Mouse (Mus musculus) embryonic facial prominence, embryonic 15.5 days (tissue): ENCODE measurements around the gene Larp1. TPM values are rescaled to one million over a fixed set of nuclear protein-coding genes. Genes with fewer than 3 reads are reported as not detected.
"Not testable (repeated sequence)": the region's sequence is repeated elsewhere in the genome, so short reads cannot be mapped to it uniquely, and the experiment has no call there.

Source experiments
- ATAC-seq: fragments of 200-750 bp; cut with Nextera tagmentation; 2 replicates; pipeline ENCODE4 v1.8.0; 2017; ENCODE audit warnings: low read depth, moderate TSS enrichment; ENCODE audit not compliant: insufficient number of reproducible peaks, low FRiP score, low TSS enrichment
- H3K27ac ChIP-seq: fragments of 300-500 bp; sonication (generic); replicated peaks from 2 replicates; pipeline ENCODE4 v1.5.1; 2015; ENCODE audit warnings: mild to moderate bottlenecking, inconsistent platforms
- H3K27me3 ChIP-seq: fragments of 300-500 bp; sonication (generic); 2 replicates; pipeline ENCODE4 v1.6.1; 2015; ENCODE audit warnings: inconsistent platforms
- H3K36me3 ChIP-seq: fragments of 300-500 bp; sonication (generic); 2 replicates; pipeline ENCODE4 v1.6.1; 2015; ENCODE audit warnings: mild to moderate bottlenecking, inconsistent platforms
- H3K4me1 ChIP-seq: fragments of 300-500 bp; sonication (generic); 2 replicates; pipeline ENCODE4 v1.6.1; 2015; ENCODE audit warnings: inconsistent platforms
- H3K4me2 ChIP-seq: fragments of 300-500 bp; sonication (generic); replicated peaks from 2 replicates; pipeline ENCODE4 v1.6.1; 2015; ENCODE audit warnings: mild to moderate bottlenecking, inconsistent platforms
- H3K4me3 ChIP-seq: fragments of 300-500 bp; sonication (generic); replicated peaks from 2 replicates; pipeline ENCODE4 v1.5.1; 2015; ENCODE audit warnings: mild to moderate bottlenecking, inconsistent platforms
- H3K9ac ChIP-seq: fragments of 300-500 bp; sonication (generic); 2 replicates; pipeline ENCODE4 v1.6.1; 2015; ENCODE audit warnings: inconsistent platforms
- H3K9me3 ChIP-seq: fragments of 300-500 bp; sonication (generic); replicated peaks from 2 replicates; pipeline ENCODE4 v1.6.1; 2016; ENCODE audit warnings: inconsistent platforms
- WGBS: fragments of 180-500 bp; shearing (Covaris S2); methylation state at CpG from one replicate; pipeline ENCODE4 v1.1.7; 2015; 5-methylcytosine and 5-hydroxymethylcytosine counted together
- polyA plus RNA-seq: library from polyadenylated mRNA; unstranded; fragments of >200 nt; fragmentation: Nextera tagmentation; extraction: Ambion mirVana; gene quantifications from 2 replicates; pipeline ENCODE4 v1.2.1, GENCODE M21; 2015

Gene Larp1
- polyA plus RNA-seq, 1 experiment from 2014 or later, result 19.3 TPM

DNA sequence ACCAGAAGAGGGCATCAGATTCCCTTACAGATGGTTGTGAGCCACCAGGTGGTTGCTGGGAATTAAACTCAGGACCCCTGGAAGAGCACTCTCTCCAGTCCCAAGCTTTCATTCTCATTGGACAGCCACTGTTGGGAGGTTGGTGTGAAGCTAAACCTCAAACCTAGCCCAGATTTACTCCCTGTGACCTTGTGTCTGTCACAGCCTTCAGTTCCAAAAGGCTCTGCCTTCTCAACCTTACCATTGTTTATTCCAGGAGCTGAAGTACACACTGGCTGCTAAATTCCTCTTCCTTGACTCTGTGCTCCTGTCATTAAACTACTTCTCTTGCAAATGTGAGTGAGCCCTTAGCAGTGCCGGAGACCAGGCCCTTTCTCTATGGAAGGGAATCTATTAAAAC is 20.1 kb downstream of the Larp1 start:
- H3K27me3 ChIP-seq, result no peaks in the 10 kb centered on the region
- no peaks in the 10 kb centered on the region for H3K36me3 ChIP-seq
- H3K4me2 ChIP-seq, result no peak overlapping the region
- H3K9me3 ChIP-seq, result no peaks in the 10 kb centered on the region
- WGBS, result 93% methylated on average over 1 of the region's 1 CpGs
- no peak overlapping the region for H3K9ac ChIP-seq
- no peak overlapping the region for H3K27ac ChIP-seq
- no peak for ATAC-seq
- peaks cover 22% of the 10 kb centered on the region for H3K4me1 ChIP-seq
- H3K4me3 ChIP-seq, result no peak overlapping the region

DNA sequence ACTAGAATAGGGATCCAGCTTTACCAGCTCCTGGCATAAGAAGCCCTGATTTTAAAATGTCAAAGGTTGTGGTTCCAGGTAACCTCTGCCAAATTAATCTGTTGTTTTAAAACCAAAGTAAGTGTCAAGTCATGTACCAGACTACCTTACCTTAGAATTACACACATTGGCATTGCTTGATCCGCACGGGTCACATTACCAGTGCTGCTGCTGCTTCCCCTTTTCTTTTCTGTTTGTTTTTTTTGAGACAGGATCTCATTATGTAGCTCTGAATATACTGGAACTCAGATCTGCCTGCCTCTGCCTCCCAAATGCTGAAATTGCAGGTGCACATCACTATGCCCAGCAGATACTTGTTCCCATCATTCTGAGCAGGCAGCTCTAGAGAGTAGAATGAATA is 21.0 kb downstream of the Larp1 start:
- H3K27ac ChIP-seq, result no peak overlapping the region
- no peak for ATAC-seq
- H3K36me3 ChIP-seq, result no peaks in the 10 kb centered on the region
- H3K4me3 ChIP-seq, result no peak overlapping the region
- no peak overlapping the region for H3K9ac ChIP-seq
- WGBS, result 69% methylated on average over 2 of the region's 2 CpGs
- no peak overlapping the region for H3K4me2 ChIP-seq
- H3K27me3 ChIP-seq, result no peaks in the 10 kb centered on the region
- no peaks in the 10 kb centered on the region for H3K9me3 ChIP-seq
- H3K4me1 ChIP-seq, result peaks cover 15% of the 10 kb centered on the region

DNA sequence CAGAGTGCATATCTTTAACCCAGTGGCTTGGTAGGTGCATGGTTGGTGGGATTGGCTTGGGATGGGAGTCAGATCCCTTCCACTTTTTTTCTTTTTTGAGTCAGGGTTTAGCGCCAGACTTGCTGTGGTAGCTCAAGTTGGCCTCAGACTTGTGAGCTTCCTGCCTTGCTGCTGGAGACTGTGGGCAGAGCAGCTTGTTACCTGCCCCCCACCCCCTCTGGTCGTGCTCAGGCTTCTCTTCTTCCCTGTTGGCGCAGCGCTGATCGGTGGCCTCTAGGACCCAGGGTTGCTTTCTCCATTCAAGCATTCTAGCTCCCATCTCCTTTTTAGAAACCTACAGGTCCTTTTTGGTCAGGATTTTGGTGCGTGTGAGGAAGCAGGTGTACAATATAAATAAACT is 22.3 kb downstream of the Larp1 start:
- H3K27ac ChIP-seq, result no peak overlapping the region

DNA sequence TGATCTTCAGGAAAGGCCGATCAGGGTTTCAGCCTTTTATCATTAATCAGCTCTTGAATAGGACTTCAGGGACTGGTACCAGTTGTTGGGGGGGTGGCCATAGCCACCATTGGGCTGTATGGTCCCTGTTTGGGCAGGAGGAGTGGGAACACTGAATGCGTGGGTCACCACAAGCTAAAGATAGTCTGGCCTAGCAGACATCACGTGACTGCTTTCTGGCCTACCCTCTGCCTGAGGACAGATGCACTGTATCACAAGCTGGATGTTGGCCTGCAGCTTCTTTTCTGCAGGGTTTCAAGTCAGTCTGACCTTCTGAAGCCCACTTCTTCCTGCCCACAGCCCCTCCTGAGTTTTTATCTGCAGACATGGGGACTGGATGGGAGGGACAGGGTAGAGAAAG is 24.8 kb downstream of the Larp1 start:
- peaks cover 15% of the 10 kb centered on the region for H3K4me1 ChIP-seq
- no peak overlapping the region for H3K4me2 ChIP-seq
- H3K9ac ChIP-seq, result no peak overlapping the region
- WGBS, result 77% methylated on average over 3 of the region's 3 CpGs
- H3K9me3 ChIP-seq, result no peaks in the 10 kb centered on the region
- H3K4me3 ChIP-seq, result no peak overlapping the region
- no peaks in the 10 kb centered on the region for H3K36me3 ChIP-seq
- H3K27ac ChIP-seq, result no peak overlapping the region
- H3K27me3 ChIP-seq, result no peaks in the 10 kb centered on the region
- no peak for ATAC-seq

More for the DNA sequence above, 22.3 kb downstream of the Larp1 start:
- Histone ChIP-seq H3K9me3 (no peaks in the 10 kb centered on the region), H3K4me2 (no peak overlapping the region), H3K4me1 (peaks cover 15% of the 10 kb centered on the region), H3K27me3 (no peaks in the 10 kb centered on the region), H3K4me3 (no peak overlapping the region), H3K9ac (no peak overlapping the region), H3K36me3 (no peaks in the 10 kb centered on the region)
- no peak for ATAC-seq
- 67% methylated on average over 6 of the region's 6 CpGs for WGBS

DNA sequence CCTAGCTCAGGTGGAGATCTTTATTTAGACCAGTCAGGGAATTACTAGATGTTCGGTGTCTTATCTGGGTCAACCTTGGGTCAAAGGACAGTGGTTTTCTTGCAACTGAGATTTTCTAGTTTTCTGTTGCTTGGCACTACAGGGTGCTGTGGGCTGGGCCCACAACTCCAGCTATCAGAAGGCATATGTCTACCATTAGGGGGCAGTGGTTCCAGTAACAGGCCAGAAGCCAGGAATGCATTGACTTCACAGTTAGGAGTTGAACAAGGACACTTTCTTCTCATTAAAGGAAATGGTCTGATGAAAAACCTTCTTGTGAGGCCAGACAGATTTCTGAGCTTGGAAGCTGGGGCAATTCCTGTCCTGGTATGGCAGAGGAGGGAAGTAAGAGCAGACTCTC is 30.2 kb downstream of the Larp1 start:
- Histone ChIP-seq H3K36me3 (peaks cover 22% of the 10 kb centered on the region; the same call in 1 of the 2 replicates), H3K4me3 (no peak overlapping the region), H3K9me3 (no peaks in the 10 kb centered on the region), H3K27me3 (no peaks in the 10 kb centered on the region), H3K4me1 (no peaks in the 10 kb centered on the region), H3K4me2 (no peak overlapping the region), H3K27ac (no peak overlapping the region), H3K9ac (no peak overlapping the region)
- ATAC-seq, result no peak
- 78% methylated on average over 1 of the region's 1 CpGs for WGBS

DNA sequence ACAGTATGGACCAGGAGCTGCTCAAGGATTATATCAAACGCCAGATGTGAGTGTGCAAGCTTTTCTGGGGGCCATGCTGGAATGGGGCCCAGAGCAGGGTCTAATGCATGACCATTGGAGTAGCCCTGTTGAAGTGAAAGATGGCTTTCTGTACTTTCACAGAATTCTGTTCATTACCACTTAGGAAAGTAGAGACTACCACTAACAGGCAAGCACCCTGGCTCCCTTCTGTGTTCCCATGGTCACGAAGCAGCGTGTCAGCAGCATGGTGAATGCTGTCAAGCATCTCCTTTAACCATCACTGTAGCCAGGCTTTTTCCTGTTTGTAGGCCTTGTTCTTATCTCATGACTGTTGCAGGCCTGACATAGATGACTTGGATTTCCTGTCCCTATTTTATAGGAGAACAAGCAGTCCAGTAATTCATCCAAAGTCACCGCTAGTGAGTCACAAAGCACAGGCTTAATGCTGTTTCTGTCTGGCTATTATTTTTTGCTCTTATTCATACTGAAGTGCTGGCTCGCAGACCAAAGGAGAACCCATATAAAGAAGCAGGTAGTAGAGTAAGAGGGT is 34.1 kb downstream of the Larp1 start:
- no peaks in the 10 kb centered on the region for H3K27me3 ChIP-seq
- H3K4me2 ChIP-seq, result no peak overlapping the region
- H3K9ac ChIP-seq, result no peak overlapping the region
- no peak overlapping the region for H3K27ac ChIP-seq
- WGBS, result 93% methylated on average over 5 of the region's 5 CpGs
- no peaks in the 10 kb centered on the region for H3K4me1 ChIP-seq
- H3K9me3 ChIP-seq, result no peaks in the 10 kb centered on the region
- H3K4me3 ChIP-seq, result no peak overlapping the region
- peaks cover 52% of the 10 kb centered on the region for H3K36me3 ChIP-seq
- no peak; the same call in 1 of the 2 replicates for ATAC-seq

DNA sequence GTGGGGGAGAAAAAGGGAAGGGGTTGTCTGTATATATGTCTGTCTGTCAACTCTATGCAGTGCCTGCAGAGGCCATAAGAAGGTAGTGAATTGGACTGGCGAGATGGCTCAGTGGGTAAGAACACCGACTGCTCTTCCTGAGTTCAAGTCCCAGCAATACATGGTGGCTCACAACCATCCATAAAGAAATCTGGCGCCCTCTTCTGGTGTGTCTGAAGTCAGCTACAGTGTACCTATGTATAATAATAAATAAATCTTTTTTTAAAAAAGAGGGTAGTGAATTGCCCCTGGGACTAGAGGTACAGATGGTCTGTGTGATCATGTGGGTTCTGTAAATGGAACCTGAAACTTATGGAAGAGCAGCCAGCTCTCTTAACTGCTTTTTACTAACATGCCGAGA is 37.6 kb downstream of the Larp1 start:
- H3K9ac ChIP-seq, result no peak overlapping the region
- ATAC-seq, result no peak
- H3K9me3 ChIP-seq, result no peaks in the 10 kb centered on the region
- H3K36me3 ChIP-seq, result peaks cover 87% of the 10 kb centered on the region
- H3K27ac ChIP-seq, result no peak overlapping the region
- H3K27me3 ChIP-seq, result no peaks in the 10 kb centered on the region
- H3K4me3 ChIP-seq, result no peak overlapping the region
- H3K4me2 ChIP-seq, result no peak overlapping the region
- H3K4me1 ChIP-seq, result no peaks in the 10 kb centered on the region
- 67% methylated on average over 4 of the region's 4 CpGs for WGBS

DNA sequence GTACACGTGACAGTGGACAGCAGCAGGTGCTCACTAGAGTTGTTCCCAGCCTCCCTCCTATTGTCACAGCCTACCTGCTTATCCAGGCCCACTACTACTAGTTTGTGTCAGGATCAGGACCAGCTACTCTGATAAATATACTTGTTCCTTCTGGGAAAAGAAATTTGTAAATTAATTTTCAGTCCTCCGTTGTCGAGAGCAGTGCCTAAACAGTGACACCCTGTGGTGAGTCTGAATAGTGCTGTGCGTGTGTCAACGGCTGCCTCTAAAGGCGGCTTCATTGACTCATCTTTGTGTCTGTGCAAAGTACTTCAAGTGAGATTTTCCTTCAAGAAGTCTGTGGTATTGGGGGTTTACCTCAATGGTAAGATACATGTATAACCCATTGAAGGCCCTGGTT is 48.6 kb downstream of the Larp1 start:
- no peak for ATAC-seq
- H3K36me3 ChIP-seq, result peaks cover 73% of the 10 kb centered on the region
- WGBS, result 46% methylated on average over 6 of the region's 6 CpGs

DNA sequence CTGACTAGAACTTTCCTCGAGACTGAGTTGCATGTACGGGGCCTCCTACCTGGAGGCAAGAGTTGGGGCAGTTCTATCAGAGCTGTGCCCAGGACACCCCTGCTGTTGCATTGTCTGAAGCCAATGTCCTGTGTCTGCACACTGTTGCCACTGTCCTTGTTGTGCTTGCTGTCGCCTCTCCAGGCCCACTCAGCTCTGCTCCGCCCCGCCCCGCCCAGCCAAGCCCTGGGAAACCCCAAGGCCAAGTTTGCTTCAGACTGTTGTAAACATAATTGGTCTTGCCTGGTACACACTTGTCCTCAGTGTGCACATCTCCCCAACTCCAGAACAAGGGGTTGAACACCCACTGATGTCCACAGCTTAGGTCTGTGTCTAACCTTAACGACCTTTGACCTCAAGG is 50.9 kb downstream of the Larp1 start:
- not testable (repeated sequence) for H3K4me3 ChIP-seq, ATAC-seq, H3K27ac ChIP-seq, H3K4me1 ChIP-seq, H3K9me3 ChIP-seq, H3K4me2 ChIP-seq, H3K9ac ChIP-seq, H3K27me3 ChIP-seq
- peaks cover 53% of the 10 kb centered on the region for H3K36me3 ChIP-seq
- WGBS, result 85% methylated on average over 7 of the region's 7 CpGs

More for the DNA sequence above, 48.6 kb downstream of the Larp1 start:
- no peak overlapping the region for H3K4me2 ChIP-seq
- H3K4me3 ChIP-seq, result no peak overlapping the region
- H3K9ac ChIP-seq, result no peak overlapping the region
- no peaks in the 10 kb centered on the region for H3K9me3 ChIP-seq
- no peaks in the 10 kb centered on the region for H3K4me1 ChIP-seq
- H3K27me3 ChIP-seq, result no peaks in the 10 kb centered on the region
- no peak overlapping the region for H3K27ac ChIP-seq

DNA sequence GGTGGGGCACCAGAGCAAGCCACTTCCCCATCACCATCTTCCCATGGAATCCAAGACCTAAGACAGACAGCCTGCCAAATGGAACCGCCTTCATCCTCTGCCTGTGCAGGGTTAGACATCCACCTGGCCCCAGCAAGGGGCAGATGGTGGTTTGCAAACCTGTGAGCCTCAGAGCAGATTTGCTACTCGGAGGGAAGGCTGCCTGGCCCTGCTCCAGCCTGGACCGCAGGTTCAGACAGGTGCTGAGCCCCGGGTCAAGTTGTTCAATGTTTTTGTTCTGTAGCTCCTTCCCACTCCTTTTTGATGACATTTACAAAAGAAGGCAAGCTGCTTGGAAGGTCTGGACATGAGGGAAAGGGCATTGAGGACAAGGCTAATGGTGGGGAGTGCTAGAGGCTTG is 52.4 kb downstream of the Larp1 start:
- H3K36me3 ChIP-seq, result peaks cover 39% of the 10 kb centered on the region
- WGBS, result 69% methylated on average over 4 of the region's 4 CpGs
- not testable (repeated sequence) for H3K4me2 ChIP-seq, H3K27me3 ChIP-seq, H3K4me3 ChIP-seq, H3K9me3 ChIP-seq, ATAC-seq, H3K9ac ChIP-seq, H3K4me1 ChIP-seq, H3K27ac ChIP-seq

DNA sequence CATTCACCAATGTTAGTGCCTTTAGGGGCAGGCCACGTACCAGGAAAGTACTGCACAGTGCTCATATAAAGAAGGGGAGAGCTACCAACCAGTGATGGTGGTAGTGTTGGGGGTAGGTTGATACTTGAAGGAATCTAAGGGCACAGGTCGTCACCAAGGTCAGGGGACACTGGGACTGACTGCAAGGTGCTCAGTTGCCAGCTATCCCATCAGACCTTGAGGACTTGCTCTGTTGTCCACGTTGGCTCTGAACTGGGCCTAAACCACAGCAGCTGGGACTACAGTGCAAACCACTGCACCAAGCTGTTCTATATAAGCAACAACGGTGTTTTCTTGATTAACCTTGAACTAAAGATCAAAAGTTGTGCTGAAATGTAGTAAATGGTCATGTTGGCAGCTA is 53.7 kb downstream of the Larp1 start:
- no peak overlapping the region for H3K27ac ChIP-seq
- H3K4me3 ChIP-seq, result no peak overlapping the region
- no peak overlapping the region for H3K9ac ChIP-seq
- 85% methylated on average over 4 of the region's 4 CpGs for WGBS
- ATAC-seq, result no peak
- H3K36me3 ChIP-seq, result peaks cover 26% of the 10 kb centered on the region
- H3K9me3 ChIP-seq, result no peaks in the 10 kb centered on the region
- 0 out of 2 replicates have a peak, but pooled peaks cover 5% of the 10 kb centered on the region for H3K4me1 ChIP-seq
- H3K4me2 ChIP-seq, result no peak overlapping the region
- H3K27me3 ChIP-seq, result no peaks in the 10 kb centered on the region

DNA sequence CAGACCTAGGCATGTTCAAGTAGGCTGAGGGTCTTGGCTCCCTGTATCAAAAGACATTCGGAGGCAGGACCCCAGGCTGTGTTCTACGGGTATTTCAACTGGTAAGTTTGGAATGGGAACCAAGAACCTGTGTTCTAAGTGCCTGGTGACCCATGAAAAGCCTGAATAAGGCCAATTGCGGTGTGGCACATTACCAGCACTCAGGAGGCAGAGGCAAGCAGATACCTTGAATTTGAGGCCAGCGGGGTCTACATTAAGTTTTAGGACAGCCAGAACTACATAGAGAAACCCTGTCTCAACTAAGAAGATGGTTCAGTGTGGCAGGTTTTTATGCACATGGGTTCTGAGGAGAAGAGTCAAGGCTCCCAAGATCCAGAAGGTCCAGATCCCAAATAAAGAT is 56.2 kb downstream of the Larp1 start:
- ATAC-seq, result no peak
- H3K36me3 ChIP-seq, result peaks cover 9% of the 10 kb centered on the region
- H3K4me2 ChIP-seq, result no peak overlapping the region
- 0 out of 2 replicates have a peak, but pooled peaks cover 5% of the 10 kb centered on the region for H3K4me1 ChIP-seq
- H3K4me3 ChIP-seq, result no peak overlapping the region
- H3K27me3 ChIP-seq, result no peaks in the 10 kb centered on the region
- H3K9me3 ChIP-seq, result no peaks in the 10 kb centered on the region
- WGBS, result 86% methylated on average over 4 of the region's 4 CpGs
- H3K9ac ChIP-seq, result no peak overlapping the region
- H3K27ac ChIP-seq, result no peak overlapping the region
